Mouse (Mus musculus): Measurements from ENCODE around the gene Rbm28.

The Rbm28 gene

GRCm38 (mm10) chr6:29164314-29165244, at the start of gene Rbm28:
Gene Rbm28, minus strand, starts transcription at chr6:29165006.
- peak; percentile 83 to 90 for DNase-seq (ENCODE audit: low spot score in 2 of 2)

- no peak for DNase-seq (ENCODE audit: low spot score in 2 of 2)
Observed at GRCm38 (mm10) chr6:29214245-29214644, 49.4 kb upstream of the Rbm28 start.

- no peak for DNase-seq (ENCODE audit: low spot score in 2 of 2)
Observed at GRCm38 (mm10) chr6:29213436-29213835, 48.6 kb upstream of the Rbm28 start.

- DNase-seq (ENCODE audit: low spot score in 2 of 2), result peak; percentile 90 to 93
Observed at GRCm38 (mm10) chr6:29211806-29212492, 47.1 kb upstream of the Rbm28 start.

- DNase-seq (ENCODE audit: low spot score in 2 of 2), result no peak
Observed at GRCm38 (mm10) chr6:29211146-29211545, 46.3 kb upstream of the Rbm28 start.

GRCm38 (mm10) chr6:29210231-29210936, 45.6 kb upstream of the Rbm28 start:
- DNase-seq (ENCODE audit: low spot score in 2 of 2), result no peak

- DNase-seq (ENCODE audit: low spot score in 2 of 2), result no peak
Observed at GRCm38 (mm10) chr6:29208178-29208577, 43.4 kb upstream of the Rbm28 start.

- DNase-seq (ENCODE audit: low spot score in 2 of 2), result no peak
Observed at GRCm38 (mm10) chr6:29207017-29207416, 42.2 kb upstream of the Rbm28 start.

GRCm38 (mm10) chr6:29206006-29206405, 41.2 kb upstream of the Rbm28 start:
- DNase-seq (ENCODE audit: low spot score in 2 of 2), result no peak

GRCm38 (mm10) chr6:29204932-29205614, 40.3 kb upstream of the Rbm28 start:
- DNase-seq (ENCODE audit: low spot score in 2 of 2), result no peak

GRCm38 (mm10) chr6:29203861-29204585, 39.2 kb upstream of the Rbm28 start:
- DNase-seq (ENCODE audit: low spot score in 2 of 2), result no peak

- DNase-seq (ENCODE audit: low spot score in 2 of 2), result no peak
Observed at GRCm38 (mm10) chr6:29203096-29203495, 38.3 kb upstream of the Rbm28 start.

GRCm38 (mm10) chr6:29201988-29202387, 37.2 kb upstream of the Rbm28 start:
- DNase-seq (ENCODE audit: low spot score in 2 of 2), result no peak

- DNase-seq (ENCODE audit: low spot score in 2 of 2), result no peak
Observed at GRCm38 (mm10) chr6:29201341-29201740, 36.5 kb upstream of the Rbm28 start.

- no peak for DNase-seq (ENCODE audit: low spot score in 2 of 2)
Observed at GRCm38 (mm10) chr6:29200496-29200895, 35.7 kb upstream of the Rbm28 start.

- no peak for DNase-seq (ENCODE audit: low spot score in 2 of 2)
Observed at GRCm38 (mm10) chr6:29199223-29199855, 34.5 kb upstream of the Rbm28 start.

GRCm38 (mm10) chr6:29198309-29199222, 33.8 kb upstream of the Rbm28 start:
- DNase-seq (ENCODE audit: low spot score in 2 of 2), result peak; percentile 63 to 78

- DNase-seq (ENCODE audit: low spot score in 2 of 2), result no peak
Observed at GRCm38 (mm10) chr6:29195846-29196698, 31.3 kb upstream of the Rbm28 start.

Measured in natural killer cell, adult 2 months (primary cell).